ENCODE assay signal across 27 mouse cellular contexts in genomic region chr8:61327333-61327732, GRCm38 (mm10).
DNase-seq lines count a peak whose midpoint lies in the region; ATAC-seq and TF ChIP-seq lines count a peak whose summit lies in the region.
"Had no signal": no experiment of that assay in that cellular context is flagged by ENCODE, and none has a peak within 500 bp of the region (broad histone marks: within the 10 kb centered on the region; RNA-seq: fewer than 3 reads in every experiment).

No protein-coding gene starts in this region.

- no peak overlapping the region for H3K9ac ChIP-seq in liver, embryonic 12.5 days
- H3K9ac ChIP-seq: embryonic facial prominence, embryonic 12.5 days; forebrain, embryonic 12.5 days had no signal

- no peak overlapping the region for H3K4me3 ChIP-seq in G1E (ENCODE audit: low read depth, low read length)
- no peak overlapping the region for H3K4me3 ChIP-seq in embryonic fibroblast, embryonic 13.5 days (ENCODE audit: insufficient read depth, low read length)
- no peak overlapping the region for H3K4me3 ChIP-seq in liver, embryonic 12.5 days
- H3K4me3 ChIP-seq: embryonic facial prominence, embryonic 10.5 days; embryonic facial prominence, embryonic 12.5 days; erythroblast, embryonic 14.5 days; forebrain, embryonic 10.5 days; forebrain, embryonic 12.5 days had no signal

- intact Hi-C loops in heart, postnatal 14 days (cut with DNase I), result no loop called here

- no peak overlapping the region for H3K4me2 ChIP-seq in liver, embryonic 12.5 days
- H3K4me2 ChIP-seq: embryonic facial prominence, embryonic 12.5 days; forebrain, embryonic 12.5 days had no signal

- peaks cover 2% of the 10 kb centered on the region; the same call in 1 of the 2 replicates for H3K27me3 ChIP-seq in G1E (ENCODE audit: insufficient read depth, low read length)
- H3K27me3 ChIP-seq in liver, embryonic 12.5 days (replicated peaks), result no peaks in the 10 kb centered on the region
- H3K27me3 ChIP-seq: CH12.LX; embryonic facial prominence, embryonic 12.5 days; forebrain, embryonic 12.5 days; Patski had no signal

- no peaks in the 10 kb centered on the region for H3K9me3 ChIP-seq in G1E (replicated peaks)
- H3K9me3 ChIP-seq in liver, embryonic 12.5 days (replicated peaks), result no peaks in the 10 kb centered on the region
- H3K9me3 ChIP-seq: embryonic facial prominence, embryonic 10.5 days; embryonic facial prominence, embryonic 12.5 days; forebrain, embryonic 10.5 days; forebrain, embryonic 12.5 days had no signal

- peak; percentile 76 for DNase-seq in heart, adult 11 months
- no peak for DNase-seq in heart, postnatal 14 days
- no peak for DNase-seq in G1E (ENCODE audit: low spot score)
- peak; percentile 51 for DNase-seq in MN1 (ENCODE audit: low spot score)
- DNase-seq in layer of hippocampus, adult 18-20 months (ENCODE audit: low spot score in 2 of 2), result no peak
- DNase-seq: adrenal gland, adult 8-10 months; adrenal gland, postnatal 14 days; adrenal gland, postnatal 36 days; B cell, adult 2 months; cerebellum, adult 11-12 months; cerebellum, adult 2 months; cerebellum, adult 9-10 months; cerebellum, postnatal 10 days; cerebellum, postnatal 25 days had no signal

- TF ChIP-seq CTCF in G1E (IDR thresholded peaks at IDR 0.05; ENCODE audit: low read depth, low read length), result no peak
- no peak for TF ChIP-seq CTCF in embryonic fibroblast, embryonic 13.5 days (IDR thresholded peaks at IDR 0.05; ENCODE audit: borderline replicate concordance, insufficient read depth, low read length)

- no peak for TF ChIP-seq POLR2A in embryonic fibroblast, embryonic 13.5 days (IDR thresholded peaks at IDR 0.05; ENCODE audit: low read depth, low read length)

- WGBS in liver, embryonic 12.5 days (ENCODE audit: insufficient replicate concordance), result 60% methylated on average over 5 of the region's 5 CpGs

- peak; percentile 75 for ATAC-seq in G1E (ENCODE audit: extremely low read depth, insufficient number of reproducible peaks, low FRiP score, poor library complexity, severe bottlenecking)
- ATAC-seq in liver, embryonic 12.5 days, result no peak
- ATAC-seq: activated CD4-positive, CD25-positive, alpha-beta regulatory T cell, adult 4 months; CD4-positive, CD25-positive, alpha-beta regulatory T cell, adult 4 months; forebrain, embryonic 14.5 days; forebrain, embryonic 16.5 days; Patski had no signal

- H3K36me3 ChIP-seq in G1E (replicated peaks), result no peaks in the 10 kb centered on the region
- no peaks in the 10 kb centered on the region; the same call in 1 of the 2 replicates for H3K36me3 ChIP-seq in liver, embryonic 12.5 days

- peak overlapping the region; percentile 38; the same call in 1 of the 2 replicates for H3K27ac ChIP-seq in embryonic fibroblast, embryonic 13.5 days (ENCODE audit: insufficient read depth, low read length)
- H3K27ac ChIP-seq in liver, embryonic 12.5 days, result no peak overlapping the region
- H3K27ac ChIP-seq: embryonic facial prominence, embryonic 10.5 days; embryonic facial prominence, embryonic 12.5 days; forebrain, embryonic 10.5 days; forebrain, embryonic 12.5 days had no signal

- H3K4me1 ChIP-seq in G1E (ENCODE audit: insufficient read depth, low read depth, low read length), result peaks cover 4% of the 10 kb centered on the region; the same call in 1 of the 2 replicates
- peaks cover 6% of the 10 kb centered on the region; the same call in 1 of the 2 replicates for H3K4me1 ChIP-seq in embryonic fibroblast, embryonic 13.5 days (ENCODE audit: control insufficient read depth, insufficient read depth, low read length)
- H3K4me1 ChIP-seq in liver, embryonic 12.5 days, result no peaks in the 10 kb centered on the region

Comparison
In these comparisons a context has a peak if more than half of its experiments do, and no peak if none do; other contexts are left out.
1. DNase-seq: peak in heart, adult 11 months (single experiment) and MN1 (single experiment); none in heart, postnatal 14 days (0 of 2), G1E (single experiment) and layer of hippocampus, adult 18-20 months (0 of 2).